Mouse (Mus musculus): ENCODE measurements around the gene Srsf2.

The Srsf2 gene

GRCm38 (mm10) chr11:116809520-116809919 is 43.4 kb downstream of the Srsf2 start:
- DNase-seq (ENCODE audit: low read depth, low spot score) = no peak

GRCm38 (mm10) chr11:116808811-116809395 is 44.0 kb downstream of the Srsf2 start:
- DNase-seq (ENCODE audit: low read depth, low spot score) = no peak

- peak; percentile 96 for DNase-seq (ENCODE audit: low read depth, low spot score)
Observed at GRCm38 (mm10) chr11:116807938-116808606, 44.8 kb downstream of the Srsf2 start.

GRCm38 (mm10) chr11:116807526-116807925 is 45.4 kb downstream of the Srsf2 start:
- no peak for DNase-seq (ENCODE audit: low read depth, low spot score)

GRCm38 (mm10) chr11:116807116-116807515 is 45.8 kb downstream of the Srsf2 start:
- DNase-seq (ENCODE audit: low read depth, low spot score) = peak; percentile 61

- DNase-seq (ENCODE audit: low read depth, low spot score) = peak; percentile 74
Observed at GRCm38 (mm10) chr11:116806136-116807071, 46.5 kb downstream of the Srsf2 start.

- no peak for DNase-seq (ENCODE audit: low read depth, low spot score)
Observed at GRCm38 (mm10) chr11:116802709-116803108, 50.2 kb downstream of the Srsf2 start.

GRCm38 (mm10) chr11:116801106-116801505 is 51.8 kb downstream of the Srsf2 start:
- DNase-seq (ENCODE audit: low read depth, low spot score) = peak; percentile 70
